Mouse (Mus musculus) stomach, postnatal 0 days (tissue): ENCODE measurements around the gene Hist2h2aa2. TPM values are rescaled to one million over a fixed set of nuclear protein-coding genes. Genes with fewer than 3 reads are reported as not detected.
"Not testable (repeated sequence)": the region's sequence is repeated elsewhere in the genome, so short reads cannot be mapped to it uniquely, and the experiment has no call there.

Experiments used
- ATAC-seq: fragments of 200-750 bp; cut with Nextera tagmentation; 2 replicates; pipeline ENCODE4 v1.8.0; 2017; ENCODE audit not compliant: low FRiP score, low TSS enrichment
- DNase-seq: peaks from one replicate; pipeline ENCODE4 v3.0.0-alpha.2; 2016; ENCODE audit warnings: low spot score
- H3K27ac ChIP-seq: fragments of 300-500 bp; sonication (generic); replicated peaks from 2 replicates; pipeline ENCODE4 v1.5.1; 2014; ENCODE audit warnings: mild to moderate bottlenecking, control low read depth
- H3K27me3 ChIP-seq: fragments of 300-500 bp; sonication (generic); 2 replicates; pipeline ENCODE4 v1.6.1; 2014; ENCODE audit warnings: low read length; ENCODE audit not compliant: control insufficient read depth, insufficient read depth
- H3K36me3 ChIP-seq: fragments of 300-500 bp; sonication (generic); 2 replicates; pipeline ENCODE4 v1.6.1; 2014; ENCODE audit warnings: low read length, mixed read lengths; ENCODE audit not compliant: control insufficient read depth, insufficient read depth
- H3K4me1 ChIP-seq: fragments of 300-500 bp; sonication (generic); replicated peaks from 2 replicates; pipeline ENCODE4 v1.6.1; 2014; ENCODE audit warnings: antibody characterized with exemption; ENCODE audit not compliant: control insufficient read depth, insufficient read depth
- H3K4me2 ChIP-seq: fragments of 300-500 bp; sonication (generic); replicated peaks from 2 replicates; pipeline ENCODE4 v1.6.1; 2014; ENCODE audit warnings: low read depth, mild to moderate bottlenecking, control low read depth, moderate library complexity
- H3K4me3 ChIP-seq: fragments of 300-500 bp; sonication (generic); 2 replicates; pipeline ENCODE4 v1.5.1; 2014; ENCODE audit warnings: low read depth, low read length, control low read depth
- H3K9ac ChIP-seq: fragments of 300-500 bp; sonication (generic); 2 replicates; pipeline ENCODE4 v1.6.1; 2014; ENCODE audit warnings: mild to moderate bottlenecking, low read length, control low read depth, mixed read lengths
- H3K9me3 ChIP-seq: fragments of 300-500 bp; sonication (generic); 2 replicates; pipeline ENCODE4 v1.6.1; 2016; ENCODE audit warnings: low read length; ENCODE audit not compliant: control insufficient read depth
- CTCF ChIP-seq: IDR thresholded peaks from 2 replicates; pipeline ENCODE4 v1.5.1; 2016; ENCODE audit warnings: antibody characterized with exemption, low read depth, mild to moderate bottlenecking, moderate library complexity
- EP300 ChIP-seq: optimal IDR thresholded peaks from 2 replicates; pipeline ENCODE3; 2016; ENCODE audit warnings: antibody characterized with exemption
- WGBS: fragments of 180-500 bp; shearing (Covaris S2); extraction: QIAGEN DNeasy Blood & Tissue Kit; methylation state at CpG from one replicate; pipeline ENCODE4 v1.1.7; 2014; 5-methylcytosine and 5-hydroxymethylcytosine counted together
- polyA plus RNA-seq: library from polyadenylated mRNA; unstranded; fragments of >200 nt; fragmentation: Nextera tagmentation; extraction: Ambion mirVana; gene quantifications from 2 replicates; pipeline ENCODE4 v1.2.1, GENCODE M21; 2015

The Hist2h2aa2 gene
- polyA plus RNA-seq, 1 experiment from 2014 or later = 246 TPM

- Histone ChIP-seq H3K27ac (peak within 1 kb of the TSS; percentile 97), H3K4me3 (peak within 1 kb of the TSS; percentile 53), H3K27me3 (no peaks in the 10 kb centered on the region), H3K4me1 (0 out of 2 replicates have a peak, but pooled peaks cover 5% of the 10 kb centered on the region), H3K4me2 (peak within 1 kb of the TSS; percentile 69), H3K9me3 (no peaks in the 10 kb centered on the region), H3K36me3 (no peaks in the 10 kb centered on the region), H3K9ac (peak within 1 kb of the TSS; percentile 79)
- DNase-seq (peak; percentile 84), ATAC-seq (peak; percentile 92)
- WGBS = under 1% methylated on average over 42 of the region's 43 CpGs
- peak; percentile 15; the same call in 1 of the 2 replicates for TF ChIP-seq CTCF
- TF ChIP-seq EP300 = peak; percentile 57
These were observed 19.1 kb downstream of the Hist2h2aa2 start, which contains the start of the genes Hist2h2ac and Hist2h2be for GRCm38 (mm10) chr3:96220765-96221639. TSS of gene Hist2h2ac (minus strand) at chr3:96220880. TSS of gene Hist2h2be (plus strand) at chr3:96221119.

GRCm38 (mm10) chr3:96220131-96220764 lies 19.8 kb downstream of the Hist2h2aa2 start:
- H3K9me3 ChIP-seq, H3K36me3 ChIP-seq, H3K4me1 ChIP-seq, ATAC-seq, H3K27me3 ChIP-seq: not testable (repeated sequence)
- peak overlapping the region; percentile 69 for H3K4me2 ChIP-seq
- peak overlapping the region; percentile 79 for H3K9ac ChIP-seq
- peak overlapping the region; percentile 53 for H3K4me3 ChIP-seq
- peak overlapping the region; percentile 97 for H3K27ac ChIP-seq
- 0% methylated on average over 25 of the region's 47 CpGs for WGBS
- peak; percentile 35 for DNase-seq

DNA sequence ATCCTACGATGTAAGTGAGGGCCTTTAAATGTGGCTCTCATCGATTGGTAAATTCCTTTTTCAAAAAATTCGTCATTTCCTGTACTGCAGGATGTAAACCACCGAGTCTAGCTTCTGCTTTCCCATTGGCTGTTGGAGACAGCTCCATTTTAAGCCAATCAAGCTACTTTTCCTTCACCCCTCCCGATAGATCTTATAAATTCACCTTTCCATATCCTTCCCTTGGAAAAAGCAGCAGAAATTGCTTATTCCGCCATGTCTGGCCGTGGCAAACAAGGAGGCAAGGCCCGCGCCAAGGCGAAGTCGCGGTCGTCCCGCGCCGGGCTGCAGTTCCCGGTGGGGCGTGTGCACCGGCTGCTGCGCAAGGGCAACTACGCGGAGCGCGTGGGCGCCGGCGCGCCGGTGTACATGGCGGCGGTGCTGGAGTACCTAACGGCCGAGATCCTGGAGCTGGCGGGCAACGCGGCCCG lies 20.4 kb downstream of the Hist2h2aa2 start, which contains the start of the genes Bola1 and Hist2h2ab:
Gene Bola1 (minus strand): TSS at position 49 of the 470 bp plus-strand sequence.
Gene Hist2h2ab (plus strand): TSS at position 205 of the 470 bp plus-strand sequence.
- H3K27ac ChIP-seq = peak within 1 kb of the TSS; percentile 97
- DNase-seq (peak; percentile 74), ATAC-seq (peak; percentile 85)
- no peaks in the 10 kb centered on the region for H3K36me3 ChIP-seq
- under 1% methylated on average over 36 of the region's 37 CpGs for WGBS
- H3K27me3 ChIP-seq = no peaks in the 10 kb centered on the region
- TF ChIP-seq CTCF (no peak), EP300 (no peak)
- H3K9ac ChIP-seq = peak within 1 kb of the TSS; percentile 79
- 0 out of 2 replicates have a peak, but pooled peaks cover 5% of the 10 kb centered on the region for H3K4me1 ChIP-seq
- no peaks in the 10 kb centered on the region for H3K9me3 ChIP-seq
- peak within 1 kb of the TSS; percentile 53 for H3K4me3 ChIP-seq
- H3K4me2 ChIP-seq = peak within 1 kb of the TSS; percentile 69

GRCm38 (mm10) chr3:96219191-96219641 lies 20.9 kb downstream of the Hist2h2aa2 start:
- DNase-seq (peak; percentile 36), ATAC-seq (no peak)
- no peaks in the 10 kb centered on the region for H3K27me3 ChIP-seq
- peak overlapping the region; percentile 97 for H3K27ac ChIP-seq
- 0 out of 2 replicates have a peak, but pooled peaks cover 5% of the 10 kb centered on the region for H3K4me1 ChIP-seq
- H3K36me3 ChIP-seq = no peaks in the 10 kb centered on the region
- WGBS = 0% methylated on average over 12 of the region's 12 CpGs
- no peaks in the 10 kb centered on the region for H3K9me3 ChIP-seq
- H3K4me2 ChIP-seq = peak overlapping the region; percentile 69
- no peak for TF ChIP-seq EP300
- peak; percentile 58 for TF ChIP-seq CTCF
- H3K9ac ChIP-seq = peak overlapping the region; percentile 79
- H3K4me3 ChIP-seq = peak overlapping the region; percentile 53

GRCm38 (mm10) chr3:96209242-96209641 lies 30.8 kb downstream of the Hist2h2aa2 start:
- ATAC-seq (no peak), DNase-seq (peak; percentile 35)
- H3K9me3 ChIP-seq = no peaks in the 10 kb centered on the region
- no peak overlapping the region for H3K27ac ChIP-seq
- H3K4me1 ChIP-seq = no peaks in the 10 kb centered on the region
- no peak overlapping the region for H3K4me2 ChIP-seq
- TF ChIP-seq EP300 = no peak
- peak; percentile 66 for TF ChIP-seq CTCF
- whole genome bisulfite sequencing = 26% methylated on average over 15 of the region's 15 CpGs
- H3K27me3 ChIP-seq = no peaks in the 10 kb centered on the region
- no peak overlapping the region for H3K4me3 ChIP-seq
- no peaks in the 10 kb centered on the region for H3K36me3 ChIP-seq
- H3K9ac ChIP-seq = no peak overlapping the region
